Mouse (Mus musculus): ENCODE results near the gene Depp1. TPM values are rescaled to one million over a fixed set of nuclear protein-coding genes. Genes with fewer than 3 reads are reported as not detected.

Depp1 gene
- polyA plus RNA-seq, 1 experiment: 39.6 TPM

DNA sequence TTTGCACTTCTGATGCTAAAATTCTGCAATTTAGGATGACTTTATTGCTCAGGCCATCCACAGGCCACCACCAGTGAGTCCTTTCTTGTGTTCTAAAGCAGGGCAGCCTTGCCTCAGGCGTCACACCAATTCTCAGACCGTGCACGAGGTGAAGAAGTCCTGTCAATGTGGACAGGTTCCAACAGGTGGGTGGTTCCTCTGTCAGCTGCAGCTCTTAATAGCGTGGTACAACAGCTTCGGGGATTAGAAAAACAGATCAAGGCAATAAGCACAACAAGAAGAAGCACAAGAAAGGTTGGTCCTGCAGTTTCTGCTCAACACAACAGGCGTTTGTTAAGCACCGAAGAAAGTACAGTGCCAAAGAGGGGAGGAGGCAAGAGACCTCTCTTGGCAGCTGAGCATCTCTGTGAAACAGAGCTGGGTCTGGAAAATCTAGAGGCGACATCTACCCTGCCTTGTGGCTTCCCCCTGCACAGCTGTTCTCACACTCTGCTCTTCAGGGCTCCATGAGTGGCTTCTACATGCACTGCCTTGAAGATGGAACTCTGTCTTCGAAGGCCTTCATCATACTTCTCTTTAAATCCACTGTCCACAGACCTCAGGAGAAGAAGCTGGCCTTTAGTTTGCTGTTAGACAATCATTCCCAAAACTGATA, 13.7 kb upstream of the Depp1 start:
- peak overlapping the region; percentile 97 for H3K27ac ChIP-seq (replicated peaks; ENCODE audit: low read depth, low read length)
- H3K4me3 ChIP-seq (ENCODE audit: insufficient read depth, low read depth, low read length): no peak overlapping the region
- H3K4me1 ChIP-seq (ENCODE audit: control insufficient read depth, insufficient read depth, insufficient read length, low read length): peaks cover 52% of the 10 kb centered on the region

GRCm38 (mm10) chr6:116637496-116637895, 12.9 kb upstream of the Depp1 start:
- no peak overlapping the region for H3K4me3 ChIP-seq (ENCODE audit: insufficient read depth, low read depth, low read length)
- H3K4me1 ChIP-seq (ENCODE audit: control insufficient read depth, insufficient read depth, insufficient read length, low read length): peaks cover 52% of the 10 kb centered on the region
- H3K27ac ChIP-seq (replicated peaks; ENCODE audit: low read depth, low read length): peak overlapping the region; percentile 87; the same call in 1 of the 2 replicates

DNA sequence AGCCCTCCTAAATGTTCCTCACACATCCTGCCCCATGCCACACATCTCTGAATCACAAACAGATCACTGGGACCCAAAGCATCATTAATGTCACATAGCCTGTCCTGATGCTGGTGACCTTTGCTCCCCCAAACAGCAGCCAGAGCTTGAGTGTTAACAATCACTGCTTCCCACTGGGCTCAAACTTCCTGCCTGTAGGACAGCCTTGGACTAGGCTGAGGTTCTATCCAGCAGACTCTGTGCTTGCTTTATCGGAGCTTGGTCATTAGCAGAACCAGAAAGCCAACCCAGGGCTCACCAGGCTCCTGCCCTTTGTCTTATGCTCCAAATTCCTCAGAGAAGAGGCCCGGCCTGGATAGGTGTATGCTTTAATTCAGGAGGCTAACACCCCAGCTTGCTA, 11.5 kb upstream of the Depp1 start:
- H3K4me1 ChIP-seq (ENCODE audit: control insufficient read depth, insufficient read depth, insufficient read length, low read length): peaks cover 62% of the 10 kb centered on the region
- H3K4me3 ChIP-seq (ENCODE audit: insufficient read depth, low read depth, low read length): no peak overlapping the region
- peak overlapping the region; percentile 87 for H3K27ac ChIP-seq (replicated peaks; ENCODE audit: low read depth, low read length)

GRCm38 (mm10) chr6:116639663-116640062, 10.7 kb upstream of the Depp1 start:
- peaks cover 58% of the 10 kb centered on the region for H3K4me1 ChIP-seq (ENCODE audit: control insufficient read depth, insufficient read depth, insufficient read length, low read length)
- peak overlapping the region; percentile 87 for H3K27ac ChIP-seq (replicated peaks; ENCODE audit: low read depth, low read length)
- no peak overlapping the region for H3K4me3 ChIP-seq (ENCODE audit: insufficient read depth, low read depth, low read length)

DNA sequence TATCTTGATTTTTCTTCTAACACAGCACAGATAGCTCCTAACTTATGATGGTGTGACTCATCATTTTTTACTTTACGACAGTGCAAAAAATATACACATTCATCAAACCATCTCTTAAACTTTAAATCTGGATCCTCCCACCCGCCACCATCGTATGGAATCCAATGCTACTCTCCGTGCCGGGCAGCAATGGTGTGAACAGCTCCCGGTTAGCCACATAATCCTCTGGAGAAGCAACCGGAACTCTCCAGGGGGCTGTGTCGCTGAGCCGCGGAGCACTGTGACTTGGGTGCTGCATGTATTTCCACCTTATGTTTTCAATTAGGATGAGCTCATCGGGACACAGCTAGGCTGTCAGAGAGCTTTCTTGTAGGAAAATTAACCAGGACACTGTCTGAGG, 7.5 kb upstream of the Depp1 start:
- H3K4me3 ChIP-seq (ENCODE audit: insufficient read depth, low read depth, low read length): no peak overlapping the region
- H3K4me1 ChIP-seq (ENCODE audit: control insufficient read depth, insufficient read depth, insufficient read length, low read length): peaks cover 50% of the 10 kb centered on the region
- H3K27ac ChIP-seq (replicated peaks; ENCODE audit: low read depth, low read length): peak overlapping the region; percentile 99

GRCm38 (mm10) chr6:116643881-116644280, 6.5 kb upstream of the Depp1 start:
- Histone ChIP-seq H3K4me1 (ENCODE audit: control insufficient read depth, insufficient read depth, insufficient read length, low read length) (peaks cover 50% of the 10 kb centered on the region), H3K27ac (replicated peaks; ENCODE audit: low read depth, low read length) (peak overlapping the region; percentile 99), H3K4me3 (ENCODE audit: insufficient read depth, low read depth, low read length) (no peak overlapping the region)

DNA sequence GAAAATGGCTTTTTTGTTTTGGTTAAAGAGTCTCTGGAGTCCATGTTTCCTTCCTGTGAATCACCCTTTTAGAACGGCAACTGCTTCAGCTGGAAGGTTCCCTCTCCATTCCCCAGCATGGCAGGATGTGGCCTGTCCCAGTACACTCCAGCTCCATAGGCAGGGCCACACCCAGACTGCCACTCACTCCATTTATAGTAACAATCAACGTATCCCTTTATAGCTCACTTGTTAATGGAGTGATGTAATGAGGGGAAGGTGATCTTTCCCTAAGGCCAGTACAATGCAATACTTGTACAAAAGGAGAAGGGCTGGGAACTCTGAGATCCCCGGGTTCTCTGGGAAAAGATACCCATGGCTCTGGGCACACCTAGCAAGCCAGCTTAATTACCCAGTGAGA, 6.1 kb upstream of the Depp1 start:
- peak overlapping the region; percentile 99 for H3K27ac ChIP-seq (replicated peaks; ENCODE audit: low read depth, low read length)
- peaks cover 49% of the 10 kb centered on the region for H3K4me1 ChIP-seq (ENCODE audit: control insufficient read depth, insufficient read depth, insufficient read length, low read length)
- no peak overlapping the region for H3K4me3 ChIP-seq (ENCODE audit: insufficient read depth, low read depth, low read length)

DNA sequence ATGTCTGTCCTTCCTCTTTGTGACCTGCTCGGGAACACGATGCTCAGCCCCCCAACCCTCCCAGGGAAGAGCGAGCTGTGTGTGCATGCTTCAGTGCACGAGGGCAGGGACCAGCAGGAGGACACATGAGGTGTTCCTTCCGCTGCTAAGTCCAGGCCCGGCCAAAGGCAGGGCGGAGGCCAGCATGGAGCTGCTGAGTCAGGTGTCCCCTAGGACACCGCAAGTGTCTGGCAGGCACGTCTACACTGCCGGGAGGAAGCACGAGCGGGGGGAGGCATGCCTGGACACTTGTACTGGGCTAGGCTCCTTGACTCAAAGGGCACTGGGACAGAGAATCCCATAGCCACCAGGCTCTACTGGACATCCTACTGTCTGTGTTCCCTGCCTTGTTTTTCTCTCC, 2.6 kb upstream of the Depp1 start:
- Histone ChIP-seq H3K4me1 (ENCODE audit: control insufficient read depth, insufficient read depth, insufficient read length, low read length) (peaks cover 50% of the 10 kb centered on the region), H3K27ac (replicated peaks; ENCODE audit: low read depth, low read length) (peak overlapping the region; percentile 84), H3K4me3 (ENCODE audit: insufficient read depth, low read depth, low read length) (no peak overlapping the region)

- peaks cover 36% of the 10 kb centered on the region for H3K4me1 ChIP-seq (ENCODE audit: control insufficient read depth, insufficient read depth, insufficient read length, low read length)
- H3K27ac ChIP-seq (replicated peaks; ENCODE audit: low read depth, low read length): peak overlapping the region; percentile 87
- H3K4me3 ChIP-seq (ENCODE audit: insufficient read depth, low read depth, low read length): no peak overlapping the region
These were observed 598 bp upstream of the Depp1 start for GRCm38 (mm10) chr6:116649811-116650210.

GRCm38 (mm10) chr6:116651437-116652118, 1.2 kb downstream of the Depp1 start:
- Histone ChIP-seq H3K27ac (replicated peaks; ENCODE audit: low read depth, low read length) (peak overlapping the region; percentile 91), H3K4me3 (ENCODE audit: insufficient read depth, low read depth, low read length) (peak overlapping the region; percentile 73), H3K4me1 (ENCODE audit: control insufficient read depth, insufficient read depth, insufficient read length, low read length) (peaks cover 28% of the 10 kb centered on the region)

GRCm38 (mm10) chr6:116653191-116653590, 2.8 kb downstream of the Depp1 start:
- peak overlapping the region; percentile 73; the same call in 1 of the 2 replicates for H3K4me3 ChIP-seq (ENCODE audit: insufficient read depth, low read depth, low read length)
- H3K4me1 ChIP-seq (ENCODE audit: control insufficient read depth, insufficient read depth, insufficient read length, low read length): peaks cover 18% of the 10 kb centered on the region
- H3K27ac ChIP-seq (replicated peaks; ENCODE audit: low read depth, low read length): peak overlapping the region; percentile 91

DNA sequence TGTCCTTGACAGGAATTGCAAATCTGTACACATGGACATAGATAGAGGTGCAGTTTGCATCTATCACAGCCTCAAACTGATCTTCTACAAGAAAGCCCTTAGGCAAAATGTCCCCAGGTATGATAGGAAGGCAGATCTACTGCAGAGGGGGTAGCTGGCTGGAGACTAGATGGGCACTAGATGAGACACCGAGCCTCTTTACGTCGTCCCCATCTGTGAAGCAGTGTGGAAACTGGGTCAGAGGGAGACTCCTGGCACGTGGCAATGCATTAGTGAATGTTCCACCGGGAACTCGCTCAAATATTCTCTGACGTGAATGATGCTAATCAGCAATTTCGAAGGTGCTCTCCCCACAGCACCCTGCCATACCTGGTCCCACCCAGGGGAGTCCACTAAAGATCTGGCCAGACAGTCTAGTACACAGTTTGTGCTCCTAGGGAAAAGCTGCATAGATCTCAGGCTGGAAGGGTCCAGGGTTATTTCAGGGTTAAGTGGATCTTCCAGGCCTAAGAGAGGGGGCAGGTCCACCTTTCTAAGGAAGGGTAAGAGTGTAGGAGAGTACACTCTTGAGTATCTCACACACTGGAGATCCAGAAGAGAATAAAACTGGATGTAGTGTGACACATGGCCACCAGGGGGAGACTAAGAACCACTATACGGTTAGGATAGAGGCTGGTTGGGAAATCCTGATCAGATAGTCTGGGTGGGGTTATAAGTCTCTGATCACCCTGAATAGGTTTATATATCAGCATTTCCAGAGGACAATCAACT, 3.5 kb downstream of the Depp1 start:
- Histone ChIP-seq H3K27ac (replicated peaks; ENCODE audit: low read depth, low read length) (peak overlapping the region; percentile 51), H3K4me3 (ENCODE audit: insufficient read depth, low read depth, low read length) (no peak overlapping the region)

DNA sequence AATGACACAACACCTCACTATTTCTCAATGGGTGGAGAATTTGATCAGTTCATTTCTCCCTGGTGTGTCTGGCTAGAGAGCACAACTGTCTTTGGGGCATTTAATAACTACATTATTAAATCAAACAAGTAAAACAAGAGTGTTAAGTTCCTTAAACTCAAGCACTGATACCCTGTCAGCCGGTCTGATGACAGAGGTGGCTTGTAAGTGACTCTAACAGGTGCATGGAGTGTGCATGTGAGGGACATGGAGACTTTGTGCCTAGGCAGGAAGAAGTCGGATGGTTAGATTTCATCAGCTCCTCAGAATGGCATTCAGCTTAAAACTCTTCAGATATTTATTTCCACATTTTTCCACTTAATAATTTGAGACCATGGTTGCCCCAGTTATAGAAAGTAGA, 13.0 kb downstream of the Depp1 start:
- no peaks in the 10 kb centered on the region for H3K4me1 ChIP-seq (ENCODE audit: control insufficient read depth, insufficient read depth, insufficient read length, low read length)
- peak overlapping the region; percentile 53; the same call in 1 of the 2 replicates for H3K27ac ChIP-seq (replicated peaks; ENCODE audit: low read depth, low read length)
- no peak overlapping the region for H3K4me3 ChIP-seq (ENCODE audit: insufficient read depth, low read depth, low read length)

More for the DNA sequence above, 3.5 kb downstream of the Depp1 start:
- H3K4me1 ChIP-seq (ENCODE audit: control insufficient read depth, insufficient read depth, insufficient read length, low read length): peaks cover 13% of the 10 kb centered on the region

DNA sequence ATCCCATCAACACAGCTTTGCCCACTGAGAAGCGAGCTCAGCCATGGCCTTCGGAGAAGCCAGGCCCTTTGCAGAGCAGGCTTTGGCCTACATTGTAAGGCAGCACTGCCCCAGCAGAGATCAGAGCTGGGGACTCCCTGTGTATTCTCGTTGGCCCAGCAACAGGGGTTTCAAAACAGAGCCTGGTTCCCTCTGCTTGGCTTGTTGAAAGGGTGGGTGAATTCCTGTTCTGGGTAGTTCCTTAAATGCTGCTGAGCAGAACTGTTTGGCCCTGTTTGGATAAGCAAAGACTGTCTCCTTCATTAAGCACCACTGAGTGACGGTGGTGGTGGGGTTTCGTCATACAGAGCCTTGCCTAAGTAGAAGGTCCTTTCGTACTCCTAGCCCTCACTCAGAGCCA, 13.6 kb downstream of the Depp1 start:
- Histone ChIP-seq H3K4me1 (ENCODE audit: control insufficient read depth, insufficient read depth, insufficient read length, low read length) (no peaks in the 10 kb centered on the region), H3K4me3 (ENCODE audit: insufficient read depth, low read depth, low read length) (no peak overlapping the region), H3K27ac (replicated peaks; ENCODE audit: low read depth, low read length) (peak overlapping the region; percentile 80)

DNA sequence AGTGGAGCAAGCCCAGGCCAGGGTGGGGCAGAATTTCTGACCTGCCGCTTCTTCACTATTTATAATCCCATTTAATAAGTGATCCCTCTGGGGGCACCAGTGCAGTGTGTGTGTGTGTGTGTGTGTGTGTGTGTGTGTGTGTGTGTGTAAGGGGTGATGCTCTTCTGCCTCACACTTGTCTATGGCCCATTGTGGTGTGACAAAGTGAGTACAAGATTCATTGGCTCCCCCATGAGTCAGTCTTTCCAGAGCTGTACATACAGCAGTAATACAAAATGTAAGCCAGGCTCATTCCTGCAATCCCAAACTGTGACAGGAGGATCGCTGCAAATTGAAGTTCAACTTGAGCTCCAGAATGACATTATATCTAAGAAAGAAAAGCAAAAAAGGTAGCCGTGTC, 14.4 kb downstream of the Depp1 start:
- Histone ChIP-seq H3K4me1 (ENCODE audit: control insufficient read depth, insufficient read depth, insufficient read length, low read length) (no peaks in the 10 kb centered on the region), H3K27ac (replicated peaks; ENCODE audit: low read depth, low read length) (peak overlapping the region; percentile 80), H3K4me3 (ENCODE audit: insufficient read depth, low read depth, low read length) (no peak overlapping the region)

All from brown adipose tissue, adult 24 weeks (tissue).